Mouse (Mus musculus): ENCODE measurements around the gene Pla2g2e. TPM values are rescaled to one million over a fixed set of nuclear protein-coding genes. Genes with fewer than 3 reads are reported as not detected.
A peak's percentile ranks its signal among the peaks of the same experiment; 100 is the strongest.

The Pla2g2e gene
- polyA plus RNA-seq, 1 experiment, result 2.5 TPM

DNA sequence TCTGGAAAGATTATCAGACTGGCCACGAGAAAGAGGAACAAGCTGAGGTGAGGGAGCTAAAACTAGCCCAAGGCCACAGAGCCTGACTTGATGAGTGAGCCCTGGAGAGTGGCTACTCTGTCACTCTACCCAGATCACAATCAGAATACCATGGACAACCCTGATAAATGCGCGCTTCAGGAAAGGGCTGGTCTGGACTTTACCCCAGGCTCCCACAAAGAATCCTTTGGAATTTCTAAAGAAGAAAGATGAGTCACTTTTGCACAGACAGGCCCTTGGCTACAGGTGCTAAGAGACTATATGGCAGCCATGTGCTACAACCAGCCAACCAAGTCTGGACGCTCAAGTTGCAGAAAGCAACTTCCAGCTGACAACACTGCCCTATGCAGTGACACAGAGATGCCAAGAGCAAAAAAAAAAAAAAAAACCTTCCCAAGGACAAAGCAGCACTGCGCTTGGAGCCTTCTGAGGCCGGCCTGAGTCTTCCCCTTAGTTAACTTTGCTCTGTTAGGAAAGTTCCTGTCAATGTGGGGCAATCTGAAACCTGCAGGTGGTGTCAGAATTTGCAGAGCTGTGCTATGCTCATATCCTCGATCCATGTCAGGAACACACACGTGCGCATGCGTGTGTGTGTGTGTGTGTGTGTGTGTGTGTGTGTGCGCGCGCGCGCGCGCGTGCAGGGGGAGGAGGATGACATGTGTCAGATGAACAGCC lies 28.0 kb downstream of the Pla2g2e start:
- H3K79me2 ChIP-seq (ENCODE audit: control insufficient read depth, insufficient read depth), result no peaks in the 10 kb centered on the region
- H3K36me3 ChIP-seq (ENCODE audit: control insufficient read depth, insufficient read depth), result peaks cover 32% of the 10 kb centered on the region
- H3ac ChIP-seq (ENCODE audit: control insufficient read depth, insufficient read length, low read depth), result no peak overlapping the region
- no peak overlapping the region for H3K4me3 ChIP-seq (ENCODE audit: insufficient read depth, poor library complexity, severe bottlenecking)
- no peaks in the 10 kb centered on the region for H3K27me3 ChIP-seq (ENCODE audit: control insufficient read depth, insufficient read depth, insufficient read length)
- TF ChIP-seq CEBPB (IDR thresholded peaks at IDR 0.05; ENCODE audit: low read depth) (no peak), MYOD1 (IDR thresholded peaks at IDR 0.05; ENCODE audit: control insufficient read depth, insufficient read length, low read depth) (no peak), MYOG (IDR thresholded peaks at IDR 0.05; ENCODE audit: control insufficient read depth, extremely low read depth, insufficient read length) (no peak)
- no peaks in the 10 kb centered on the region for H3K79me3 ChIP-seq (ENCODE audit: low read depth)

DNA sequence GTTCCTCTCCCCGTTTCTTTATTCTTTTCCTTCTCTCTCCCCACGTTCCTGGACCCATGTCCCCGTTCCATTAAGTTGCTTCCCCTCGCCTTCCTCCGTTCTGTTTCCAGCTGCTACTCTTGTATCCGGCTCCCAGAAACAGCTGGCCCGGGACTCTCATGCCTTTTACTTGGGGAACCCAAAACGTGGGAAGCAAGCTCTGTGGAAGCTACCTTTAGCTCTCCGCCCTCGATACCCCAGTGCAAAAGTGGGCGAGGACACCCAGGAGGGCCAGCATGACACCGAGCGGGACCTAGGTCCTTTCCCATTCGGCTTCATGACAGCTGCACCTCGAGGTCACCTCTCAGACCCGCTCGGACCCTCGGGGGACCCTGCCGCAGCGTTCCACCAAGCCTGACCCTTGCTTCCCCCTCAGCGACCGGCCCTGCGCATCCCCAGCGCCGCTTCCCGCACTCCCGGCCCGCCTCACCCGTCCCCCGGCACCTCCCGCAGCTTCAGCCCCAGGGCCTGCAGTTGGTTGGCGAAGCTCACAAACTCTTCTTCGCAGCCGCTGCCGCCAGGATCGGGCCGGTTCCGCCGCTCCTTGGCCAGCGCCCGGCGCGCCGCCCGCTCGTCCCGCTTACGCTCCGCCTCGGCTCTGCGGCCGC lies 35.5 kb downstream of the Pla2g2e start:
- peaks cover 5% of the 10 kb centered on the region for H3K36me3 ChIP-seq (ENCODE audit: control insufficient read depth, insufficient read depth)
- H3K79me2 ChIP-seq (ENCODE audit: control insufficient read depth, insufficient read depth), result peaks cover 21% of the 10 kb centered on the region
- peak overlapping the region; percentile 56 for H3K4me3 ChIP-seq (ENCODE audit: insufficient read depth, poor library complexity, severe bottlenecking)
- TF ChIP-seq MYOG (IDR thresholded peaks at IDR 0.05; ENCODE audit: control insufficient read depth, extremely low read depth, insufficient read length) (no peak), CEBPB (IDR thresholded peaks at IDR 0.05; ENCODE audit: low read depth) (no peak), MYOD1 (IDR thresholded peaks at IDR 0.05; ENCODE audit: control insufficient read depth, insufficient read length, low read depth) (no peak), MAX (IDR thresholded peaks at IDR 0.05) (no peak), CTCF (IDR thresholded peaks at IDR 0.05; ENCODE audit: control insufficient read depth, insufficient read depth, insufficient read length) (no peak)
- H3K79me3 ChIP-seq (ENCODE audit: low read depth), result no peaks in the 10 kb centered on the region
- H3K27me3 ChIP-seq (ENCODE audit: control insufficient read depth, insufficient read depth, insufficient read length), result no peaks in the 10 kb centered on the region
- H3ac ChIP-seq (ENCODE audit: control insufficient read depth, insufficient read length, low read depth), result peak overlapping the region; percentile 98

DNA sequence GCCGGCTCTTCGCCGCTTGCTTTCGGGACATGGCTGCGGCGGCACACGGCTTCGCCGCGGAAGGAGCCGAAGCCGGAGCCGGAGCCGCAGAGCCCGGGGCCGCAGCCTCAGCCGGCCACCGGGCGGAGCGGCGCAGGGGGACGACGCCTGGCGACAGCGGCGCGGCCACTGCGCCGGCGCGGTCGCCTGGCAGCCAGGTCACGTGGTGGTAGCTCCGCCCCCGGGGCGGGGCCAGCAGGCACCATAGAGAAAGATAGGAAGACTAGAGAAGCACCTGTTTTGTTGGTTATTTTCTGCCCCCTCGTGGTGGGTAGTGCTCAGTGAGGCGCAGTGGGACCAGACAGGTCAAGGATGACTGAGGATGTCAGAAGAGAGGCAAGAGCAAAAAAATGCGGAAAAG lies 36.1 kb downstream of the Pla2g2e start, which contains the start of gene Otud3:
Gene Otud3, minus strand, starts transcription at position 149 of the 400 bp plus-strand sequence.
- TF ChIP-seq CEBPB (IDR thresholded peaks at IDR 0.05; ENCODE audit: low read depth) (no peak), USF1 (IDR thresholded peaks at IDR 0.05; ENCODE audit: low read depth) (peak; percentile 92), MAX (IDR thresholded peaks at IDR 0.05) (peak; percentile 38), CTCF (IDR thresholded peaks at IDR 0.05; ENCODE audit: control insufficient read depth, insufficient read depth, insufficient read length) (peak; percentile 26), MYOG (IDR thresholded peaks at IDR 0.05; ENCODE audit: control insufficient read depth, extremely low read depth, insufficient read length) (no peak), MYOD1 (IDR thresholded peaks at IDR 0.05; ENCODE audit: control insufficient read depth, insufficient read length, low read depth) (no peak), FOSL1 (IDR thresholded peaks at IDR 0.05; ENCODE audit: insufficient read depth, low read length, poor library complexity, severe bottlenecking) (no peak)
- Histone ChIP-seq H3K27me3 (ENCODE audit: control insufficient read depth, insufficient read depth, insufficient read length) (no peaks in the 10 kb centered on the region), H3K79me3 (ENCODE audit: low read depth) (no peaks in the 10 kb centered on the region), H3K36me3 (ENCODE audit: control insufficient read depth, insufficient read depth) (no peaks in the 10 kb centered on the region), H3K4me3 (ENCODE audit: insufficient read depth, poor library complexity, severe bottlenecking) (peak within 1 kb of the TSS; percentile 56), H3ac (ENCODE audit: control insufficient read depth, insufficient read length, low read depth) (peak within 1 kb of the TSS; percentile 98), H3K79me2 (ENCODE audit: control insufficient read depth, insufficient read depth) (peaks cover 21% of the 10 kb centered on the region)

DNA sequence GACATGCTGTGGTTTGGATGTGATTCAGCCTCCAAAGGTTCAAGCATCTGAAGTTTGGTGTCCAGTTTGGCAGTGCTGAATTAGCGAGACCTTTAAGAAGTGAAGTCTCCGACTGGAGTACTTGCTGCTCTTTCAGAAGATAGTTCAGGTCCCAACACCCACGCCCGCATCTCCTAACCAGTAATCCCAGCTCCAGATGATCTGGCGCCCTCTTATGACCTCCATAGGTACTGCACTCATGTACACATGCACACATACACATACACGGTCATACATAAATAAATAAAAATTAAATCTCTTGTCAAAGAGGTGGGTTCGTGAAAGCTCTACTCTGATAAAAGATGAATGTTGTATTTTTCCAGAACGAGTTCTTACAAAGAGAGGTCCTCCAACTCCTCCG lies 39.5 kb downstream of the Pla2g2e start:
- Histone ChIP-seq H3ac (ENCODE audit: control insufficient read depth, insufficient read length, low read depth) (no peak overlapping the region), H3K79me3 (ENCODE audit: low read depth) (no peaks in the 10 kb centered on the region), H3K27me3 (ENCODE audit: control insufficient read depth, insufficient read depth, insufficient read length) (no peaks in the 10 kb centered on the region), H3K79me2 (ENCODE audit: control insufficient read depth, insufficient read depth) (peaks cover 10% of the 10 kb centered on the region), H3K36me3 (ENCODE audit: control insufficient read depth, insufficient read depth) (no peaks in the 10 kb centered on the region), H3K4me3 (ENCODE audit: insufficient read depth, poor library complexity, severe bottlenecking) (no peak overlapping the region)
- TF ChIP-seq CEBPB (IDR thresholded peaks at IDR 0.05; ENCODE audit: low read depth) (no peak), MAX (IDR thresholded peaks at IDR 0.05) (no peak), MYOD1 (IDR thresholded peaks at IDR 0.05; ENCODE audit: control insufficient read depth, insufficient read length, low read depth) (no peak), USF1 (IDR thresholded peaks at IDR 0.05; ENCODE audit: low read depth) (no peak), FOSL1 (IDR thresholded peaks at IDR 0.05; ENCODE audit: insufficient read depth, low read length, poor library complexity, severe bottlenecking) (no peak), MYOG (IDR thresholded peaks at IDR 0.05; ENCODE audit: control insufficient read depth, extremely low read depth, insufficient read length) (no peak), CTCF (IDR thresholded peaks at IDR 0.05; ENCODE audit: control insufficient read depth, insufficient read depth, insufficient read length) (no peak)

DNA sequence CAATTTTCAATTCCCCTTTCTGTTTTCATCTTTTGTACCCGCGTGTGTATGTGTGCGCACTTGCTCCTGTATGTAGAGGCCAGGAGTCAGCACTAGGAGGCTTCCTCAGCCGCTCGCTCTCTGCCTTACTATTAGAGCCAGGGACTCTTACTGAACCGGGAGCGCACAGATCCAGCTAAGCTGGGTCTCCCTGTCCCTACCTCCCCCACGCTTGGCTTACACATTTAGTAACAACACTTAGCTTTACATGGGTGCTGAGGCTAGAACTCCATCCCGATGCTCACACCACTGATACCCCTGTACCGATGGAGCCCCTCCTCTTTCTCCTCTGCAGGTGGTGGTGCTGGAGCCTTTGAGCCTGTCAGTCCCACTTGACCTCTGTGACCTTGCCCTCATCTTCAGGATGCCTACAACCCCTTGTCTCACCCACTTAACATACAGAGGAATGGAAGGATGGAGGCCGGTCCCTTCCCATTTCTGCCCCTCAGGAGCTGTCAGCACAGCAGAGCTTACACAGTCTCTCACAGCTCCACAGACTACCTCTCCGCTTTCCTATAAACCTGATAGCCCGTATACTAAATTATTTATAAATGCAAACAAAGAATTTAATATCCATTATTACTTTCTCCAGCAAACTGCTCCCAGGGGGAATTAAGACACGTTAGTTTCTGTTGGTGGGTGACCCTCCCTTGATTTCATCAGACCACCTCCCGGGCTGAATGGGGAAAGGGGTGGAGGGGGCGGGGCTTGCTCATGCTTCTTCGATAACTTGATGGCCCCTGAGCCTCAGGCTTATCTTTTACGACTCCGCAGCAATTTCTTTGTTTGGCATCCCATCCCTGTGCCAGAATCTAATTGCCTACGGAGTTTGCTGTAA lies 43.8 kb downstream of the Pla2g2e start:
- H3K79me2 ChIP-seq (ENCODE audit: control insufficient read depth, insufficient read depth), result no peaks in the 10 kb centered on the region
- no peak overlapping the region for H3ac ChIP-seq (ENCODE audit: control insufficient read depth, insufficient read length, low read depth)
- no peak for TF ChIP-seq MYOD1 (IDR thresholded peaks at IDR 0.05; ENCODE audit: control insufficient read depth, insufficient read length, low read depth)
- no peak for TF ChIP-seq USF1 (IDR thresholded peaks at IDR 0.05; ENCODE audit: low read depth)
- TF ChIP-seq CEBPB (IDR thresholded peaks at IDR 0.05; ENCODE audit: low read depth), result no peak
- no peak for TF ChIP-seq MAX (IDR thresholded peaks at IDR 0.05)
- no peak for TF ChIP-seq FOSL1 (IDR thresholded peaks at IDR 0.05; ENCODE audit: insufficient read depth, low read length, poor library complexity, severe bottlenecking)
- no peak for TF ChIP-seq CTCF (IDR thresholded peaks at IDR 0.05; ENCODE audit: control insufficient read depth, insufficient read depth, insufficient read length)
- no peak for TF ChIP-seq MYOG (IDR thresholded peaks at IDR 0.05; ENCODE audit: control insufficient read depth, extremely low read depth, insufficient read length)
- H3K36me3 ChIP-seq (ENCODE audit: control insufficient read depth, insufficient read depth), result no peaks in the 10 kb centered on the region
- H3K79me3 ChIP-seq (ENCODE audit: low read depth), result no peaks in the 10 kb centered on the region
- H3K4me3 ChIP-seq (ENCODE audit: insufficient read depth, poor library complexity, severe bottlenecking), result no peak overlapping the region
- H3K27me3 ChIP-seq (ENCODE audit: control insufficient read depth, insufficient read depth, insufficient read length), result peaks cover 14% of the 10 kb centered on the region
